Mouse (Mus musculus): ENCODE results near the gene P2ry13. TPM values are rescaled to one million over a fixed set of nuclear protein-coding genes. Genes with fewer than 3 reads are reported as not detected.

The P2ry13 gene
- total RNA-seq, 1 experiment: not detected

- DNase-seq (ENCODE audit: low read depth, low spot score): no peak
- Histone ChIP-seq H3K9me3 (ENCODE audit: control insufficient read depth, insufficient read depth, low read depth, low read length) (no peaks in the 10 kb centered on the region), H3K9ac (ENCODE audit: insufficient read depth, low read depth, low read length, poor library complexity, severe bottlenecking) (no peak overlapping the region), H3K4me1 (ENCODE audit: control insufficient read depth in 2 of 2, insufficient read depth in 2 of 2, low read length in 2 of 2, poor library complexity in 1 of 2) (no peaks in the 10 kb centered on the region), H3K4me3 (ENCODE audit: insufficient read depth in 1 of 2, low read depth in 1 of 2, low read length in 2 of 2, poor library complexity in 1 of 2, severe bottlenecking in 1 of 2) (no peak overlapping the region), H3K27ac (ENCODE audit: insufficient read depth, low read depth, low read length, poor library complexity, severe bottlenecking) (no peak overlapping the region), H3K36me3 (ENCODE audit: control insufficient read depth, insufficient read depth, low read length, poor library complexity, severe bottlenecking) (no peaks in the 10 kb centered on the region)
- TF ChIP-seq MAFK (IDR thresholded peaks at IDR 0.05; ENCODE audit: insufficient read depth, low read depth, low read length) (no peak), HCFC1 (IDR thresholded peaks at IDR 0.05; ENCODE audit: borderline replicate concordance, insufficient read depth, low read length) (no peak), ZC3H11A (IDR thresholded peaks at IDR 0.05; ENCODE audit: borderline replicate concordance, low read depth, low read length) (no peak), CHD2 (IDR thresholded peaks at IDR 0.05; ENCODE audit: low read depth, low read length) (no peak), ZNF384 (IDR thresholded peaks at IDR 0.05; ENCODE audit: low read depth, low read length) (no peak)
- in situ Hi-C loops (cut with MboI; ENCODE audit: low sequenced_read_pairs in 2 of 2, unreplicated experiment in 2 of 2): no loop called here
Observed at GRCm38 (mm10) chr3:59211784-59212183, 1.1 kb upstream of the P2ry13 start.

- Histone ChIP-seq H3K4me3 (ENCODE audit: insufficient read depth in 1 of 2, low read depth in 1 of 2, low read length in 2 of 2, poor library complexity in 1 of 2, severe bottlenecking in 1 of 2) (no peak overlapping the region), H3K9ac (ENCODE audit: insufficient read depth, low read depth, low read length, poor library complexity, severe bottlenecking) (no peak overlapping the region), H3K36me3 (ENCODE audit: control insufficient read depth, insufficient read depth, low read length, poor library complexity, severe bottlenecking) (no peaks in the 10 kb centered on the region), H3K9me3 (ENCODE audit: control insufficient read depth, insufficient read depth, low read depth, low read length) (no peaks in the 10 kb centered on the region), H3K4me1 (ENCODE audit: control insufficient read depth in 2 of 2, insufficient read depth in 2 of 2, low read length in 2 of 2, poor library complexity in 1 of 2) (no peaks in the 10 kb centered on the region), H3K27ac (ENCODE audit: insufficient read depth, low read depth, low read length, poor library complexity, severe bottlenecking) (no peak overlapping the region; the same call in 1 of the 2 replicates)
- in situ Hi-C loops (cut with MboI; ENCODE audit: low sequenced_read_pairs in 2 of 2, unreplicated experiment in 2 of 2): no loop called here
- no peak for DNase-seq (ENCODE audit: low read depth, low spot score)
- TF ChIP-seq CHD2 (IDR thresholded peaks at IDR 0.05; ENCODE audit: low read depth, low read length) (no peak), ZC3H11A (IDR thresholded peaks at IDR 0.05; ENCODE audit: borderline replicate concordance, low read depth, low read length) (no peak)
Observed at GRCm38 (mm10) chr3:59210089-59210488, 593 bp downstream of the P2ry13 start.

GRCm38 (mm10) chr3:59208650-59209548 is 1.8 kb downstream of the P2ry13 start:
- no peak overlapping the region for H3K4me3 ChIP-seq (ENCODE audit: insufficient read depth in 1 of 2, low read depth in 1 of 2, low read length in 2 of 2, poor library complexity in 1 of 2, severe bottlenecking in 1 of 2)
- H3K9me3 ChIP-seq (ENCODE audit: control insufficient read depth, insufficient read depth, low read depth, low read length): no peaks in the 10 kb centered on the region
- H3K4me1 ChIP-seq (ENCODE audit: control insufficient read depth in 2 of 2, insufficient read depth in 2 of 2, low read length in 2 of 2, poor library complexity in 1 of 2): no peaks in the 10 kb centered on the region
- DNase-seq (ENCODE audit: low read depth, low spot score): peak; percentile 65
- no peak overlapping the region for H3K27ac ChIP-seq (ENCODE audit: insufficient read depth, low read depth, low read length, poor library complexity, severe bottlenecking)
- H3K36me3 ChIP-seq (ENCODE audit: control insufficient read depth, insufficient read depth, low read length, poor library complexity, severe bottlenecking): no peaks in the 10 kb centered on the region
- in situ Hi-C loops (cut with MboI; ENCODE audit: low sequenced_read_pairs in 2 of 2, unreplicated experiment in 2 of 2): no loop called here
- TF ChIP-seq ZC3H11A (IDR thresholded peaks at IDR 0.05; ENCODE audit: borderline replicate concordance, low read depth, low read length): no peak
- no peak for TF ChIP-seq ZNF384 (IDR thresholded peaks at IDR 0.05; ENCODE audit: low read depth, low read length)
- TF ChIP-seq HCFC1 (IDR thresholded peaks at IDR 0.05; ENCODE audit: borderline replicate concordance, insufficient read depth, low read length): no peak
- no peak for TF ChIP-seq CHD2 (IDR thresholded peaks at IDR 0.05; ENCODE audit: low read depth, low read length)
- peak; percentile 54 for TF ChIP-seq MAFK (IDR thresholded peaks at IDR 0.05; ENCODE audit: insufficient read depth, low read depth, low read length)
- no peak overlapping the region for H3K9ac ChIP-seq (ENCODE audit: insufficient read depth, low read depth, low read length, poor library complexity, severe bottlenecking)

GRCm38 (mm10) chr3:59205941-59206340 is 4.7 kb downstream of the P2ry13 start:
- DNase-seq (ENCODE audit: low read depth, low spot score): no peak
- Histone ChIP-seq H3K9me3 (ENCODE audit: control insufficient read depth, insufficient read depth, low read depth, low read length) (no peaks in the 10 kb centered on the region), H3K4me3 (ENCODE audit: insufficient read depth in 1 of 2, low read depth in 1 of 2, low read length in 2 of 2, poor library complexity in 1 of 2, severe bottlenecking in 1 of 2) (no peak overlapping the region), H3K9ac (ENCODE audit: insufficient read depth, low read depth, low read length, poor library complexity, severe bottlenecking) (no peak overlapping the region), H3K36me3 (ENCODE audit: control insufficient read depth, insufficient read depth, low read length, poor library complexity, severe bottlenecking) (no peaks in the 10 kb centered on the region), H3K27ac (ENCODE audit: insufficient read depth, low read depth, low read length, poor library complexity, severe bottlenecking) (no peak overlapping the region), H3K4me1 (ENCODE audit: control insufficient read depth in 2 of 2, insufficient read depth in 2 of 2, low read length in 2 of 2, poor library complexity in 1 of 2) (no peaks in the 10 kb centered on the region)
- TF ChIP-seq ZNF384 (IDR thresholded peaks at IDR 0.05; ENCODE audit: low read depth, low read length) (no peak), ZC3H11A (IDR thresholded peaks at IDR 0.05; ENCODE audit: borderline replicate concordance, low read depth, low read length) (no peak), CHD2 (IDR thresholded peaks at IDR 0.05; ENCODE audit: low read depth, low read length) (no peak)
- in situ Hi-C loops (cut with MboI; ENCODE audit: low sequenced_read_pairs in 2 of 2, unreplicated experiment in 2 of 2): no loop called here
